Comparison of ENCODE assay signal across 14 mouse cellular contexts in genomic region chr2:25128072-25128471, GRCm38 (mm10). TPM values are rescaled to one million over a fixed set of nuclear protein-coding genes. Genes with fewer than 3 reads are reported as not detected.
DNase-seq lines count a peak whose midpoint lies in the region; ATAC-seq lines count a peak whose summit lies in the region.
"Had no signal": no experiment of that assay in that cellular context is flagged by ENCODE, and none has a peak within 500 bp of the region (broad histone marks: within the 10 kb centered on the region; RNA-seq: fewer than 3 reads in every experiment).

No protein-coding gene starts in this region.

- H3K4me1 ChIP-seq in lung, embryonic 16.5 days (replicated peaks; ENCODE audit: control insufficient read depth, insufficient read depth, low read length) = peaks cover 5% of the 10 kb centered on the region; the same call in 1 of the 2 replicates
- peaks cover 13% of the 10 kb centered on the region for H3K4me1 ChIP-seq in hindbrain, embryonic 16.5 days (ENCODE audit: control insufficient read depth, insufficient read depth, low read depth, low read length)

- ATAC-seq in lung, embryonic 16.5 days (ENCODE audit: low read depth) = peak; percentile 63
- ATAC-seq in hindbrain, embryonic 16.5 days = no peak

- H3K27me3 ChIP-seq in lung, embryonic 16.5 days (ENCODE audit: control insufficient read depth, insufficient read depth, low read depth, low read length) = no peaks in the 10 kb centered on the region
- no peaks in the 10 kb centered on the region for H3K27me3 ChIP-seq in hindbrain, embryonic 16.5 days (replicated peaks; ENCODE audit: control insufficient read depth, insufficient read depth, low read length)
- H3K27me3 ChIP-seq: embryonic facial prominence, embryonic 15.5 days; megakaryocyte, embryonic 14.5 days had no signal

- H3K9me3 ChIP-seq in lung, embryonic 16.5 days (ENCODE audit: control insufficient read depth, low read length) = no peaks in the 10 kb centered on the region
- H3K9me3 ChIP-seq in hindbrain, embryonic 16.5 days (ENCODE audit: control insufficient read depth, low read length) = no peaks in the 10 kb centered on the region
- H3K9me3 ChIP-seq: embryonic facial prominence, embryonic 15.5 days; intestine, embryonic 15.5 days; megakaryocyte, embryonic 14.5 days had no signal

- no peak overlapping the region for H3K9ac ChIP-seq in lung, embryonic 16.5 days (ENCODE audit: low read length)
- H3K9ac ChIP-seq in hindbrain, embryonic 16.5 days (ENCODE audit: low read depth, low read length) = peak overlapping the region; percentile 35; the same call in 1 of the 2 replicates
- H3K9ac ChIP-seq: embryonic facial prominence, embryonic 15.5 days; intestine, embryonic 15.5 days had no signal

- H3K4me2 ChIP-seq in lung, embryonic 16.5 days (ENCODE audit: low read depth, low read length) = no peak overlapping the region
- no peak overlapping the region for H3K4me2 ChIP-seq in hindbrain, embryonic 16.5 days (ENCODE audit: low read length)
- H3K4me2 ChIP-seq: embryonic facial prominence, embryonic 15.5 days; intestine, embryonic 15.5 days had no signal

- DNase-seq in adrenal gland, postnatal 14 days = peak; percentile 31
- DNase-seq in adrenal gland, adult 2 months = no peak
- DNase-seq in lung, postnatal 36 days = no peak
- peak; percentile 60 for DNase-seq in heart, adult 8-10 months (ENCODE audit: low spot score)
- DNase-seq in urinary bladder, adult 18-20 months (ENCODE audit: low spot score in 2 of 2) = no peak
- DNase-seq in cerebellum, postnatal 36 days = no peak
- DNase-seq: right cerebral cortex, adult 18-20 months; thymus, postnatal 25 days had no signal

- no peak overlapping the region for H3K4me3 ChIP-seq in lung, embryonic 16.5 days (ENCODE audit: low read length)
- H3K4me3 ChIP-seq in hindbrain, embryonic 16.5 days (ENCODE audit: low read length) = no peak overlapping the region
- H3K4me3 ChIP-seq: embryonic facial prominence, embryonic 15.5 days; intestine, embryonic 15.5 days; megakaryocyte, embryonic 14.5 days had no signal

- WGBS in lung, embryonic 16.5 days = 59% methylated on average over 11 of the region's 11 CpGs
- 53% methylated on average over 11 of the region's 11 CpGs for WGBS in hindbrain, embryonic 16.5 days

- H3K36me3 ChIP-seq in lung, embryonic 16.5 days (ENCODE audit: control insufficient read depth, insufficient read depth, low read length) = no peaks in the 10 kb centered on the region
- no peaks in the 10 kb centered on the region for H3K36me3 ChIP-seq in hindbrain, embryonic 16.5 days (ENCODE audit: control insufficient read depth, insufficient read depth, low read length)
- H3K36me3 ChIP-seq: embryonic facial prominence, embryonic 15.5 days; intestine, embryonic 15.5 days had no signal

- H3K27ac ChIP-seq in lung, embryonic 16.5 days (ENCODE audit: low read length) = peak overlapping the region; percentile 62
- peak overlapping the region; percentile 16; the same call in 1 of the 2 replicates for H3K27ac ChIP-seq in hindbrain, embryonic 16.5 days (ENCODE audit: low read depth, low read length)
- H3K27ac ChIP-seq: embryonic facial prominence, embryonic 15.5 days; intestine, embryonic 15.5 days had no signal

RNA-seq across cellular contexts. Expression of gene Noxa1, which starts 33.1 kb away (rescaled TPM):
- not detected in 2 replicates for total RNA-seq in adrenal gland, postnatal 14 days (2021)
- total RNA-seq in adrenal gland, adult 2 months (2021) = not detected
- polyA plus RNA-seq in adrenal gland, adult 2 months (2012; rRNA removed) = not detected in 2 replicates
- polyA plus RNA-seq in lung, embryonic 16.5 days (2015; fragmentation: Nextera tagmentation; extraction: Ambion mirVana) = 1.7 and 2.6 TPM in 2 replicates
- not detected for total RNA-seq in heart, adult 8-10 months (2022)
- polyA plus RNA-seq in hindbrain, embryonic 16.5 days (2015; fragmentation: Nextera tagmentation; extraction: Ambion mirVana) = not detected in 2 replicates
- total RNA-seq: left cerebral cortex, adult 8-10 months had no signal

RNA-seq across cellular contexts. Expression of gene Entpd8, which starts 48.0 kb away (rescaled TPM):
- 1.3 and 7.7 TPM in 2 replicates for total RNA-seq in adrenal gland, postnatal 14 days (2021)
- under 1 TPM in 1 of 2 experiments, not detected in 1; 0.40 TPM for total RNA-seq in adrenal gland, adult 2 months (2021)
- 0.08 and 0.11 TPM in 2 replicates for polyA plus RNA-seq in adrenal gland, adult 2 months (2012; rRNA removed)
- 0.64 and 0.74 TPM in 2 replicates for polyA plus RNA-seq in lung, embryonic 16.5 days (2015; fragmentation: Nextera tagmentation; extraction: Ambion mirVana)
- not detected for total RNA-seq in heart, adult 8-10 months (2022)
- not detected in 2 replicates for polyA plus RNA-seq in hindbrain, embryonic 16.5 days (2015; fragmentation: Nextera tagmentation; extraction: Ambion mirVana)
- total RNA-seq: left cerebral cortex, adult 8-10 months had no signal
- polyA plus RNA-seq: embryonic facial prominence, embryonic 15.5 days had no signal

RNA-seq across cellular contexts. Expression of gene Nrarp, which starts 52.5 kb away (rescaled TPM):
- total RNA-seq in adrenal gland, postnatal 14 days (2021) = 8.7 and 9.5 TPM in 2 replicates
- total RNA-seq in adrenal gland, adult 2 months (2021) = 1 to 10 TPM; 1.9 to 3.6 TPM
- polyA plus RNA-seq in adrenal gland, adult 2 months (2012; rRNA removed) = 12.0 and 19.0 TPM in 2 replicates
- 9.8 and 10.0 TPM in 2 replicates for polyA plus RNA-seq in lung, embryonic 16.5 days (2015; fragmentation: Nextera tagmentation; extraction: Ambion mirVana)
- 1 to 10 TPM; 5.0 to 9.4 (median 9.2) TPM for total RNA-seq in heart, adult 8-10 months (2022)
- 13.6 and 16.3 TPM in 2 replicates for polyA plus RNA-seq in hindbrain, embryonic 16.5 days (2015; fragmentation: Nextera tagmentation; extraction: Ambion mirVana)

Comparison
In these comparisons a context has a peak if more than half of its experiments do, and no peak if none do; other contexts are left out.
1. DNase-seq: peak in adrenal gland, postnatal 14 days (single experiment) and heart, adult 8-10 months (single experiment); none in adrenal gland, adult 2 months (single experiment), lung, postnatal 36 days (single experiment), urinary bladder, adult 18-20 months (0 of 2) and cerebellum, postnatal 36 days (0 of 2).